Mouse (Mus musculus): Measurements from ENCODE around the gene Rtp1. TPM values are rescaled to one million over a fixed set of nuclear protein-coding genes. Genes with fewer than 3 reads are reported as not detected.

Gene Rtp1
- polyA plus RNA-seq, 1 experiment from 2014 or later = not detected

Other genes with a start within 250 kb of the Rtp1 start
- 22.6 and 25.5 TPM in 2 replicates for gene St6gal1, start 204.4 kb upstream of the Rtp1 start, polyA plus RNA-seq (2015; fragmentation: Nextera tagmentation; extraction: Ambion mirVana)
- 9.7 and 10.9 TPM in 2 replicates for gene Rtp4, start 91.2 kb downstream of the Rtp1 start, polyA plus RNA-seq (2015; fragmentation: Nextera tagmentation; extraction: Ambion mirVana)
- 6.8 and 8.3 TPM in 2 replicates for gene Masp1, start 91.7 kb downstream of the Rtp1 start, polyA plus RNA-seq (2015; fragmentation: Nextera tagmentation; extraction: Ambion mirVana)